Mouse (Mus musculus) liver, postnatal 0 days (tissue): ENCODE data around the gene Tmem240.

ENCODE experiments used
- CTCF ChIP-seq: sonication (generic); IDR thresholded peaks from 2 replicates; pipeline ENCODE4 v1.5.1; 2016; ENCODE audit warnings: antibody characterized with exemption, low read depth
- EP300 ChIP-seq: IDR thresholded peaks from 2 replicates; pipeline ENCODE4 v1.6.1; 2016; ENCODE audit warnings: antibody characterized with exemption, low read depth, mild to moderate bottlenecking

DNA sequence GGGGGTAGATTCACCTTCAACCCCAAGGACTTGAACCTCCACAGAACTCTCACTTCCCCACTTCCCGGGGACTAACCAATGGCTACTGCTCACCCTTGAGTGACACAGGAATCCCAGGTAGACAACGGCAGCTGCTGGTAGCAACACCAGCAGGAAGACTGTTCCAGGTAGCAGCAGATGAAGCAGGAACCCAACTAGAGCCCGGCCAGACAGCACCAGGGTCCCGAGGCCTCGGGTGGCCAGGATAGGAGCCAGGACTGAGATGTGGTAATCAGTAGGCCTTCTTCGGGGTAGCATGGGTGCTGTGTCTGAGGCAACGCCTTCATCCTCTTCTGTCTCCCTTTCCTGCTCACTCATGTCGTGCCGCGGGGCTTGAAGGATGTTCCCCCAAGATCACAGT, 50.6 kb downstream of the Tmem240 start:
- no peak for TF ChIP-seq CTCF
- no peak for TF ChIP-seq EP300
